Mouse (Mus musculus): ENCODE data around the gene Stk16. TPM values are rescaled to one million over a fixed set of nuclear protein-coding genes. Genes with fewer than 3 reads are reported as not detected.
A peak's percentile ranks its signal among the peaks of the same experiment; 100 is the strongest.

The Stk16 gene
- total and polyA plus RNA-seq, 3 experiments: 48.6 to 67.3 (median 60.6) TPM

DNA sequence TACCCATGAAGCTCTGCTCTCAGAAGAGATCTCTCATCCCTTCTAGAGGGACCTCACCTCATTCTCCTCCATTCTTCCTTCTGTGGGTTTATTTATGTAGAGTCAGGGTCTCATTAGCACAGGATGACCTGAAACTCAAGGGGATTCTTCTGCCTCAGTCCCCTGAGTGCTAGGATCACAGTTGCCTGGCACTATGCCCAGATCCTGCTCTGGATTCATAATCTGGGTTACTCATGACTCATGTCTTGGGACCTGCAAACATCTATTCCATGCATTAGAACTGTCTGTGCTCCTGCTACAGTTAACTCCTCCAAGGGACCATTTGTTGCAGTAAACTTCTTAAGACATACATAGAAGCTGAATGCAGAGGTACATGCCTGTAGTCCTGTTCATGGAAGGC is 50.6 kb downstream of the Stk16 start:
- dilution Hi-C loops (cut with MboI; ENCODE audit: extremely low pct_ligation_motif_present, extremely low pct_unique_long_range_greater_than_20kb, low sequenced_read_pairs) (no loop called here), in situ Hi-C loops (cut with MboI; ENCODE audit: low pct_ligation_motif_present, low pct_unique_long_range_greater_than_20kb, low sequenced_read_pairs) (loop anchor here (25.0 kb wide), 1 partner anchor 324 kb away; the partner anchor contains the start of gene Cfap65)
- no peak overlapping the region for H3K4me2 ChIP-seq (ENCODE audit: insufficient read depth, low read depth, poor library complexity, severe bottlenecking)
- H3K9me3 ChIP-seq (replicated peaks; ENCODE audit: low read length): no peaks in the 10 kb centered on the region
- no peak for DNase-seq (ENCODE audit: extremely low read depth)
- H3K9ac ChIP-seq (ENCODE audit: insufficient read depth, low read depth): no peak overlapping the region
- TF ChIP-seq E2F4 (IDR thresholded peaks at IDR 0.05; ENCODE audit: insufficient replicate concordance, low read depth, low read length) (no peak), EP300 (IDR thresholded peaks at IDR 0.05; ENCODE audit: low read length) (no peak), ZNF384 (IDR thresholded peaks at IDR 0.05; ENCODE audit: low read depth, low read length) (no peak)
- no peak overlapping the region for H3K4me3 ChIP-seq (replicated peaks in 1 of 3; ENCODE audit: low read depth in 2 of 3, low read length in 2 of 3, poor library complexity in 1 of 3)
- H3K79me2 ChIP-seq (replicated peaks; ENCODE audit: control insufficient read depth, extremely low read depth, insufficient read depth, poor library complexity, severe bottlenecking): no peaks in the 10 kb centered on the region
- no peaks in the 10 kb centered on the region for H3K4me1 ChIP-seq (ENCODE audit: control insufficient read depth in 1 of 2, insufficient read depth in 2 of 2)
- H3K27me3 ChIP-seq (replicated peaks): peaks cover 64% of the 10 kb centered on the region
- H3K36me3 ChIP-seq (replicated peaks in 1 of 2; ENCODE audit: control insufficient read depth in 1 of 2, insufficient read depth in 1 of 2, low read length in 1 of 2): no peaks in the 10 kb centered on the region
- no peak overlapping the region for H3K27ac ChIP-seq (ENCODE audit: insufficient read depth, low read depth)

DNA sequence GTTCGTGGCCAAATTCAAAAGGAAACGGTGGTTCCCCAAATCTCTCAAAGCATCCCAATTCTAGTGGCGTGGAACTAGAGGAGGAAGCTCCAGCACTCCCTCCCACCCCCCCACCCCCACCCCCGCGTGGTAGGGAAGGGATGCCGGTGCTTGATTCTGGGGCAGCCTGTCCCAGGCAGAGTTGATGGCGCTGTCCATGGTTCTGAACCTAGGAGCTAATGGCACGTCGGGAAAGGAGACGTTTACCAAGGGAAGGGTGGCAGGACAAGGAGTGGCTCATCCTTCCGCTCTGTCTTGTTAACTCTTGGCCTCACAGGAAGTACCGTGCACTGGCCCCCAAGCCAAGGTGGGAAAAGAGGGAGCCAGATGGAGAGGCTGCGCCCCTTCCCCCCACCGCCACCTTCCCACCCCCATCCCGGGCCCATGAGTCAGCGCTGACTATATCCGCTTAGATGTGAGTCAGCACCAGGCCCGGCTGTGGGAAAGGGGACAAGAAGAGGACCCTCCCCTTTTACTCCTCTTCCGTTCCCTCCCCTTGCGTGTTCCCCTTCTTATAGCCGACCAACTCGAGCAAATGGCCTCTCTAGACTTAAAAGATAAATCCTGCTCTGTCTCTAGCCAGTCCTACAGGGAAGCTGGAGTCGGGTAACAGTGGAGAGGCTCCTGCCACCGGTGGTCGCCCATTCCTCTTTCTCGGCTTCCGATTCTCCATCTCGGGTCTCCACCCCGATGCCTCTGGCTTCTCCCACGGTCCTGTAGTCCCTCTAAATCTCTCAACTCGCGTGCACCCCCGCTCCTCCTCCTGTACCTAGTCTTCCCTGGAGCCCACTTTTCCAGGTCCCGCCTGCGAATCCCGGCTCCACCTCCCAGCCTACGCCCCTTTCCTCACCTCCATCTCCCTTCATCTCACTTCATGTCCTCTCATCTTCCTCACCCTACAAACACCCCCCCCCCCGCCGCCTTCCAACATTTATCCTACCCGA is 52.6 kb downstream of the Stk16 start:
- peak; percentile 32 for DNase-seq (ENCODE audit: extremely low read depth)
- Histone ChIP-seq H3K27ac (ENCODE audit: insufficient read depth, low read depth) (no peak overlapping the region), H3K4me2 (ENCODE audit: insufficient read depth, low read depth, poor library complexity, severe bottlenecking) (no peak overlapping the region), H3K4me3 (replicated peaks in 1 of 3; ENCODE audit: low read depth in 2 of 3, low read length in 2 of 3, poor library complexity in 1 of 3) (no peak overlapping the region), H3K4me1 (ENCODE audit: control insufficient read depth in 1 of 2, insufficient read depth in 2 of 2) (no peaks in the 10 kb centered on the region), H3K9ac (ENCODE audit: insufficient read depth, low read depth) (no peak overlapping the region), H3K27me3 (replicated peaks) (peaks cover 60% of the 10 kb centered on the region), H3K36me3 (replicated peaks in 1 of 2; ENCODE audit: control insufficient read depth in 1 of 2, insufficient read depth in 1 of 2, low read length in 1 of 2) (no peaks in the 10 kb centered on the region), H3K9me3 (replicated peaks; ENCODE audit: low read length) (no peaks in the 10 kb centered on the region), H3K79me2 (replicated peaks; ENCODE audit: control insufficient read depth, extremely low read depth, insufficient read depth, poor library complexity, severe bottlenecking) (no peaks in the 10 kb centered on the region)
- TF ChIP-seq KAT2A (IDR thresholded peaks at IDR 0.05; ENCODE audit: insufficient replicate concordance, low read length) (no peak), POLR2A (IDR thresholded peaks at IDR 0.05; ENCODE audit: low read depth, low read length) (no peak), MEF2A (IDR thresholded peaks at IDR 0.05; ENCODE audit: borderline replicate concordance, low read depth, low read length) (no peak), USF1 (IDR thresholded peaks at IDR 0.05; ENCODE audit: low read depth, low read length) (no peak), SMC3 (IDR thresholded peaks at IDR 0.05; ENCODE audit: low read depth, low read length) (no peak), JUND (conservative IDR thresholded peaks at IDR 0.05; ENCODE audit: low read depth, low read length) (no peak), ELF1 (IDR thresholded peaks at IDR 0.05; ENCODE audit: low read depth, low read length) (no peak), MAZ (IDR thresholded peaks at IDR 0.05; ENCODE audit: low read depth, low read length) (no peak), JUN (IDR thresholded peaks at IDR 0.05; ENCODE audit: insufficient read depth, low read depth, low read length) (no peak), MAFK (IDR thresholded peaks at IDR 0.05; ENCODE audit: insufficient replicate concordance, low read length) (no peak), MYC (IDR thresholded peaks at IDR 0.05; ENCODE audit: low read depth, low read length) (no peak)
- in situ Hi-C loops (cut with MboI; ENCODE audit: low pct_ligation_motif_present, low pct_unique_long_range_greater_than_20kb, low sequenced_read_pairs): loop anchor here (25.0 kb wide), 1 partner anchor 326 kb away; the partner anchor contains the start of gene Cfap65
- dilution Hi-C loops (cut with MboI; ENCODE audit: extremely low pct_ligation_motif_present, extremely low pct_unique_long_range_greater_than_20kb, low sequenced_read_pairs): no loop called here
